Mouse (Mus musculus): ENCODE measurements around the gene Scn2b. TPM values are rescaled to one million over a fixed set of nuclear protein-coding genes. Genes with fewer than 3 reads are reported as not detected.

Scn2b gene
- polyA plus RNA-seq, 1 experiment from 2014 or later = 3.8 TPM

DNA sequence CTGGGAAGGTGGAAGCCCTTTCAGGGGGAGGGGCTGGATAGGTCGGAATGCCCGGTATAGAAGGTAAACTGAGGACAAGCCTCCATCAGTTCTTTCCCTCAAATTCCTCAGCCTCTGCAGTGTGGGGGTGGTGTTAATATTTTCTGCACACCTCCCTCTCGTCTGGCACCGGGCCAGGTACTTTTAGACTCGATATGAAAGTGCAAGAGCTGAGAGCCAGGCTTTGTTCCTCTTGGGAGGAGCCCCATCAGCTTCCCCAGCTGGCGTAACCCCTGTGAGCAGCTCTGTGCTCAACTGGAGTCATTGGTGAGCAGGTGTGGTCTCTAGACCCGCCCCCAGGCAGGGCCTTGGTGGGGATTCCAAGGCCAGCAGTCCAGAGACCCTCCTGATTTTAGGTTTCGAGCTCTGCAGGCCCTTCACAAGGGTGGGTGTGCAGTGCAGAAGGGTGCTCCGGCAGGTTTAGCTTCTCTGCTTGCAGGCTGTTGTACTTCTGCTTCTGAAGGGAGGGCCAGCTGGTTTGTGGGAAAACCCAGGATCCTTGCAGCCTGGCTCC is 4.7 kb downstream of the Scn2b start:
- ATAC-seq (replicated peaks; ENCODE audit: low FRiP score, low TSS enrichment, low read depth) = peak; percentile 63
- Histone ChIP-seq H3K4me1 (replicated peaks; ENCODE audit: control insufficient read depth, insufficient read depth, low read length) (peaks cover 10% of the 10 kb centered on the region; the same call in 1 of the 2 replicates), H3K9ac (ENCODE audit: low read length) (0 out of 2 replicates have a peak overlapping the region, but pooled peaks have one; percentile 20), H3K27ac (ENCODE audit: low read depth) (no peak overlapping the region), H3K27me3 (replicated peaks; ENCODE audit: control insufficient read depth, insufficient read depth, low read length) (no peaks in the 10 kb centered on the region), H3K4me3 (ENCODE audit: low read depth, low read length) (peak overlapping the region; percentile 15; the same call in 1 of the 2 replicates), H3K9me3 (ENCODE audit: control insufficient read depth, low read length) (no peaks in the 10 kb centered on the region), H3K4me2 (ENCODE audit: low read length) (peak overlapping the region; percentile 46), H3K36me3 (ENCODE audit: control insufficient read depth, insufficient read depth, low read length) (0 out of 2 replicates have a peak, but pooled peaks cover 9% of the 10 kb centered on the region)
- WGBS = 29% methylated on average over 9 of the region's 9 CpGs
- DNase-seq (ENCODE audit: low spot score) = peak; percentile 66

DNA sequence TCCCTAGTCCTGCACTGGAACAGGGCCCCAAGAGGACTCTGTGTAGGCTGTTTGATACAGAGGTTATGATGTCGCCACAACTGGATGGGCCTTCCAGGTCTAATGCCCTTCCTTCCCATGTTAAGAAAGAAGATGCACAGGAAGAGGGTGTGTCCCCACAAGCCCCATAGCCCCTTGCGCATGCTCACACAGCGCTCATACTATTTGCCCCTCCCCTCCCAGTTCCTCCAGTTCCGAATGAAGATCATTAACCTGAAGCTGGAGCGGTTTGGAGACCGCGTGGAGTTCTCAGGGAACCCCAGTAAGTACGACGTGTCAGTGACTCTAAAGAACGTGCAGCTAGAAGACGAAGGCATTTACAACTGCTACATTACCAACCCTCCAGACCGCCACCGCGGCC is 7.6 kb downstream of the Scn2b start:
- no peak overlapping the region for H3K4me3 ChIP-seq (ENCODE audit: low read depth, low read length)
- WGBS = 92% methylated on average over 14 of the region's 14 CpGs
- no peaks in the 10 kb centered on the region for H3K9me3 ChIP-seq (ENCODE audit: control insufficient read depth, low read length)
- DNase-seq (ENCODE audit: low spot score) (no peak), ATAC-seq (replicated peaks; ENCODE audit: low FRiP score, low TSS enrichment, low read depth) (no peak)
- no peak overlapping the region for H3K9ac ChIP-seq (ENCODE audit: low read length)
- peaks cover 4% of the 10 kb centered on the region; the same call in 1 of the 2 replicates for H3K4me1 ChIP-seq (replicated peaks; ENCODE audit: control insufficient read depth, insufficient read depth, low read length)
- no peak overlapping the region for H3K4me2 ChIP-seq (ENCODE audit: low read length)
- H3K36me3 ChIP-seq (ENCODE audit: control insufficient read depth, insufficient read depth, low read length) = 0 out of 2 replicates have a peak, but pooled peaks cover 9% of the 10 kb centered on the region
- no peak overlapping the region for H3K27ac ChIP-seq (ENCODE audit: low read depth)
- no peaks in the 10 kb centered on the region for H3K27me3 ChIP-seq (replicated peaks; ENCODE audit: control insufficient read depth, insufficient read depth, low read length)

- Histone ChIP-seq H3K27me3 (replicated peaks; ENCODE audit: control insufficient read depth, insufficient read depth, low read length) (no peaks in the 10 kb centered on the region), H3K9ac (ENCODE audit: low read length) (no peak overlapping the region), H3K9me3 (ENCODE audit: control insufficient read depth, low read length) (no peaks in the 10 kb centered on the region), H3K4me2 (ENCODE audit: low read length) (no peak overlapping the region), H3K4me1 (replicated peaks; ENCODE audit: control insufficient read depth, insufficient read depth, low read length) (peaks cover 4% of the 10 kb centered on the region; the same call in 1 of the 2 replicates), H3K27ac (ENCODE audit: low read depth) (no peak overlapping the region), H3K36me3 (ENCODE audit: control insufficient read depth, insufficient read depth, low read length) (0 out of 2 replicates have a peak, but pooled peaks cover 9% of the 10 kb centered on the region), H3K4me3 (ENCODE audit: low read depth, low read length) (no peak overlapping the region)
- DNase-seq (ENCODE audit: low spot score) (no peak), ATAC-seq (replicated peaks; ENCODE audit: low FRiP score, low TSS enrichment, low read depth) (no peak)
- WGBS = 64% methylated on average over 7 of the region's 7 CpGs
These were observed 9.4 kb downstream of the Scn2b start for GRCm38 (mm10) chr9:45126941-45127340.

GRCm38 (mm10) chr9:45130119-45130518 is 12.5 kb downstream of the Scn2b start:
- H3K4me2 ChIP-seq (ENCODE audit: low read length) = no peak overlapping the region
- no peaks in the 10 kb centered on the region for H3K4me1 ChIP-seq (replicated peaks; ENCODE audit: control insufficient read depth, insufficient read depth, low read length)
- no peak overlapping the region for H3K4me3 ChIP-seq (ENCODE audit: low read depth, low read length)
- H3K27me3 ChIP-seq (replicated peaks; ENCODE audit: control insufficient read depth, insufficient read depth, low read length) = 0 out of 2 replicates have a peak, but pooled peaks cover 3% of the 10 kb centered on the region
- no peak overlapping the region for H3K27ac ChIP-seq (ENCODE audit: low read depth)
- H3K9me3 ChIP-seq (ENCODE audit: control insufficient read depth, low read length) = no peaks in the 10 kb centered on the region
- no peak overlapping the region for H3K9ac ChIP-seq (ENCODE audit: low read length)
- 83% methylated on average over 3 of the region's 3 CpGs for WGBS
- ATAC-seq (replicated peaks; ENCODE audit: low FRiP score, low TSS enrichment, low read depth) = no peak
- 0 out of 2 replicates have a peak, but pooled peaks cover 9% of the 10 kb centered on the region for H3K36me3 ChIP-seq (ENCODE audit: control insufficient read depth, insufficient read depth, low read length)
- DNase-seq (ENCODE audit: low spot score) = no peak

GRCm38 (mm10) chr9:45133484-45134310 is 16.1 kb downstream of the Scn2b start:
- DNase-seq (ENCODE audit: low spot score) (peak; percentile 67), ATAC-seq (replicated peaks; ENCODE audit: low FRiP score, low TSS enrichment, low read depth) (peak; percentile 44; the same call in 1 of the 2 replicates)
- H3K4me1 ChIP-seq (replicated peaks; ENCODE audit: control insufficient read depth, insufficient read depth, low read length) = 0 out of 2 replicates have a peak, but pooled peaks cover 5% of the 10 kb centered on the region
- no peak overlapping the region for H3K4me3 ChIP-seq (ENCODE audit: low read depth, low read length)
- no peak overlapping the region for H3K9ac ChIP-seq (ENCODE audit: low read length)
- no peaks in the 10 kb centered on the region for H3K36me3 ChIP-seq (ENCODE audit: control insufficient read depth, insufficient read depth, low read length)
- no peaks in the 10 kb centered on the region for H3K9me3 ChIP-seq (ENCODE audit: control insufficient read depth, low read length)
- peaks cover 23% of the 10 kb centered on the region for H3K27me3 ChIP-seq (replicated peaks; ENCODE audit: control insufficient read depth, insufficient read depth, low read length)
- H3K4me2 ChIP-seq (ENCODE audit: low read length) = no peak overlapping the region
- H3K27ac ChIP-seq (ENCODE audit: low read depth) = no peak overlapping the region
- WGBS = 23% methylated on average over 5 of the region's 5 CpGs

- no peaks in the 10 kb centered on the region for H3K36me3 ChIP-seq (ENCODE audit: control insufficient read depth, insufficient read depth, low read length)
- H3K9me3 ChIP-seq (ENCODE audit: control insufficient read depth, low read length) = no peaks in the 10 kb centered on the region
- ATAC-seq (replicated peaks; ENCODE audit: low FRiP score, low TSS enrichment, low read depth) (no peak), DNase-seq (ENCODE audit: low spot score) (no peak)
- H3K4me1 ChIP-seq (replicated peaks; ENCODE audit: control insufficient read depth, insufficient read depth, low read length) = 0 out of 2 replicates have a peak, but pooled peaks cover 9% of the 10 kb centered on the region
- peaks cover 48% of the 10 kb centered on the region for H3K27me3 ChIP-seq (replicated peaks; ENCODE audit: control insufficient read depth, insufficient read depth, low read length)
- no peak overlapping the region for H3K4me2 ChIP-seq (ENCODE audit: low read length)
- H3K4me3 ChIP-seq (ENCODE audit: low read depth, low read length) = no peak overlapping the region
- WGBS = 24% methylated on average over 7 of the region's 7 CpGs
- no peak overlapping the region for H3K27ac ChIP-seq (ENCODE audit: low read depth)
- H3K9ac ChIP-seq (ENCODE audit: low read length) = no peak overlapping the region
These were observed 19.0 kb downstream of the Scn2b start for GRCm38 (mm10) chr9:45136442-45137169.

DNA sequence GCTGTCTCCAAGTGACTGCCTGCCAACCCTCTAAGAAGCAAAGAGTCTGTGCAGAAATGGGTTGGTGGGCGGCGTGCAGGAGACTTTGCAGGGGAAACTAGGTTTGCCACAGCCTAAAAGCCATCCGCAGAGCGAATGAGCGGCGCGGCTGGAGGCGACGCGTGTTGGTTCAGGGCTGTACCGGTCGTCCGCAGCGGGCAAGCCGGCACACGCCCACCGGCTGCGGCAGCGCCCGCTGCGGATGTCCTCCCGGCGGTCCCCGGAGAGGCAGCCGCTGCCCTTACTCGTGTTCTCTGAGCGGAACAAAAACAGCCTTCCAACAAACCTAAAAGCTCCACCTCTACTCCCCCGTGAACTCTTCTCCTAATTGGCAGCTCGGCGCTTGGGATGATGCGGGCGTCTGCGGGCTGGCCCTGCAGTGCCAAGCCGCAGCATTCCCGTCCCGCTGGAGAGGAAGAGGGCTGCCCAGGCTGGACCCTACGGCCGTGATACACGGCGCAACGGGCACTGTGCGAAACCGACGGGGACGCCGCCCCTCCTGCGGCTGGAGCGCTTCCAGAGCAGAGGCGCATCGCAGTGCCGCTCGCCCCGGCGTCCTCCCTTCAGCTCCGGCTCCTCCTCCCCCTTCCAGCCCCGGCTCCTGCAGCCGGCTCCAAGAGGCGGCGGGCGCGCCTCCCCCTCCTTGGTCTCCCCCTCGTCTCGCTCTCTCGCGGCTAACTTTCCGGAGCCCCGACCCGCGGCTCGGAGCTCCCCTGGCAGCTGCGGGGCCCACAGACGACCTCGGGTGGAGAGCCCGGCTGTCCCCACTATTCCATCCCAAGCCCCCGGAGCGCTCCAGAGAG is 20.8 kb downstream of the Scn2b start, which contains the start of gene Scn4b:
Scn4b (plus strand) TSS at position 205 of the 842 bp plus-strand sequence.
- Histone ChIP-seq H3K4me2 (ENCODE audit: low read length) (peak within 1 kb of the TSS; percentile 88), H3K4me3 (ENCODE audit: low read depth, low read length) (peak within 1 kb of the TSS; percentile 47), H3K36me3 (ENCODE audit: control insufficient read depth, insufficient read depth, low read length) (no peaks in the 10 kb centered on the region), H3K27ac (ENCODE audit: low read depth) (no peak within 1 kb of the TSS), H3K4me1 (replicated peaks; ENCODE audit: control insufficient read depth, insufficient read depth, low read length) (0 out of 2 replicates have a peak, but pooled peaks cover 9% of the 10 kb centered on the region), H3K9me3 (ENCODE audit: control insufficient read depth, low read length) (no peaks in the 10 kb centered on the region), H3K27me3 (replicated peaks; ENCODE audit: control insufficient read depth, insufficient read depth, low read length) (peaks cover 56% of the 10 kb centered on the region), H3K9ac (ENCODE audit: low read length) (0 out of 2 replicates have a peak within 1 kb of the TSS, but pooled peaks have one; percentile 6)
- WGBS = under 1% methylated on average over 64 of the region's 76 CpGs
- peak; percentile 76 for DNase-seq (ENCODE audit: low spot score)
- ATAC-seq (replicated peaks; ENCODE audit: low FRiP score, low TSS enrichment, low read depth) = 0 out of 2 replicates have a peak, but pooled peaks have one; percentile 53

Data from intestine, embryonic 14.5 days (tissue).